Mouse (Mus musculus) stomach, postnatal 0 days (tissue): ENCODE results near the gene Ktn1. TPM values are rescaled to one million over a fixed set of nuclear protein-coding genes. Genes with fewer than 3 reads are reported as not detected.
A peak's percentile ranks its signal among the peaks of the same experiment; 100 is the strongest.

Experiments
- ATAC-seq: fragments of 200-750 bp; cut with Nextera tagmentation; 2 replicates; pipeline ENCODE4 v1.8.0; 2017; ENCODE audit not compliant: low FRiP score, low TSS enrichment
- DNase-seq: peaks from one replicate; pipeline ENCODE4 v3.0.0-alpha.2; 2016; ENCODE audit warnings: low spot score
- H3K27ac ChIP-seq: fragments of 300-500 bp; sonication (generic); replicated peaks from 2 replicates; pipeline ENCODE4 v1.5.1; 2014; ENCODE audit warnings: mild to moderate bottlenecking, control low read depth
- H3K27me3 ChIP-seq: fragments of 300-500 bp; sonication (generic); 2 replicates; pipeline ENCODE4 v1.6.1; 2014; ENCODE audit warnings: low read length; ENCODE audit not compliant: control insufficient read depth, insufficient read depth
- H3K36me3 ChIP-seq: fragments of 300-500 bp; sonication (generic); 2 replicates; pipeline ENCODE4 v1.6.1; 2014; ENCODE audit warnings: low read length, mixed read lengths; ENCODE audit not compliant: control insufficient read depth, insufficient read depth
- H3K4me1 ChIP-seq: fragments of 300-500 bp; sonication (generic); replicated peaks from 2 replicates; pipeline ENCODE4 v1.6.1; 2014; ENCODE audit warnings: antibody characterized with exemption; ENCODE audit not compliant: control insufficient read depth, insufficient read depth
- H3K4me2 ChIP-seq: fragments of 300-500 bp; sonication (generic); replicated peaks from 2 replicates; pipeline ENCODE4 v1.6.1; 2014; ENCODE audit warnings: low read depth, mild to moderate bottlenecking, control low read depth, moderate library complexity
- H3K4me3 ChIP-seq: fragments of 300-500 bp; sonication (generic); 2 replicates; pipeline ENCODE4 v1.5.1; 2014; ENCODE audit warnings: low read depth, low read length, control low read depth
- H3K9ac ChIP-seq: fragments of 300-500 bp; sonication (generic); 2 replicates; pipeline ENCODE4 v1.6.1; 2014; ENCODE audit warnings: mild to moderate bottlenecking, low read length, control low read depth, mixed read lengths
- H3K9me3 ChIP-seq: fragments of 300-500 bp; sonication (generic); 2 replicates; pipeline ENCODE4 v1.6.1; 2016; ENCODE audit warnings: low read length; ENCODE audit not compliant: control insufficient read depth
- CTCF ChIP-seq: IDR thresholded peaks from 2 replicates; pipeline ENCODE4 v1.5.1; 2016; ENCODE audit warnings: antibody characterized with exemption, low read depth, mild to moderate bottlenecking, moderate library complexity
- EP300 ChIP-seq: optimal IDR thresholded peaks from 2 replicates; pipeline ENCODE3; 2016; ENCODE audit warnings: antibody characterized with exemption
- WGBS: fragments of 180-500 bp; shearing (Covaris S2); extraction: QIAGEN DNeasy Blood & Tissue Kit; methylation state at CpG from one replicate; pipeline ENCODE4 v1.1.7; 2014; 5-methylcytosine and 5-hydroxymethylcytosine counted together
- polyA plus RNA-seq: library from polyadenylated mRNA; unstranded; fragments of >200 nt; fragmentation: Nextera tagmentation; extraction: Ambion mirVana; gene quantifications from 2 replicates; pipeline ENCODE4 v1.2.1, GENCODE M21; 2015

The Ktn1 gene
- polyA plus RNA-seq, 1 experiment from 2014 or later = 48.8 TPM

DNA sequence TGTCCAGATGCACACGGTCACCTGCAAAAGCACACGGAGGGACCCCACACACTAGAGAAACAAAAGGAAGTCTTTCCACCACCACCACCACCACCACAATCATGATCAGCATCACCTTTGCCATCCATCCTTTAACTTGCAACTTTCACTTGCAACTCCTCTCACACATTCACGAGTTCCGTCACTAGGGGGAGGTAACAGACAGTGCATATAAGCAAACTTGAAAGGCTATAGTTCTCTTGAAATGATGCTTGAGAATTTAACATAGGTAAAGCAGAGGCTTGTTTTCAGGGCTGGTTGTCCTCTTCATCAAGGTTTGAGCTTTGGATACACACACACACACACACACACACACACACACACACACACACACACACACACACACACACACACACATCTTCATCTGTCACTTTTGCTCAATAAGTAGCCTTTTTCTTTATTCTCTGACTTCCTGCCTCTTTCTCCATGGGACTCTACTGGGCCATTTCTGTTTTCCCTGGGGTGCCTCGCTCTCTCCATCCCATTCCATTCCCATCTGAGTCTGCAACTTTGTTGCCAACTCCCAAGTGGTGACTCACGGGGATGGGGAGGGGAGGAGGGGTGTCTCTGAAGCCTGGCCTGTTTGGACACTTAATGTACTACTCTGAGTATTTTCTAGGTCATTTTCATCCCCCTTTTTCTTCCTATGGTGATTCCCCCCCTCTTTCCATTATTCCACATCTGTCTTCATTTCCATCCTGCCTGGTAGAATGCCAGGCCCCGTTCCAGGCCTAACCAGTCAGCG, 103.4 kb downstream of the Ktn1 start:
- peak; percentile 52; the same call in 1 of the 2 replicates for ATAC-seq
- H3K4me1 ChIP-seq = no peaks in the 10 kb centered on the region
- H3K4me2 ChIP-seq = no peak overlapping the region
- no peak overlapping the region for H3K9ac ChIP-seq
- no peaks in the 10 kb centered on the region for H3K27me3 ChIP-seq
- no peak overlapping the region for H3K27ac ChIP-seq
- no peak overlapping the region for H3K4me3 ChIP-seq
- no peaks in the 10 kb centered on the region for H3K36me3 ChIP-seq
- no peaks in the 10 kb centered on the region for H3K9me3 ChIP-seq
- peak; percentile 59 for DNase-seq
- TF ChIP-seq CTCF = peak; percentile 97
- no peak for TF ChIP-seq EP300
- WGBS = 42% methylated on average over 8 of the region's 8 CpGs

- 19% methylated on average over 3 of the region's 3 CpGs for WGBS
- TF ChIP-seq CTCF (no peak), EP300 (no peak)
- H3K4me1 ChIP-seq = no peaks in the 10 kb centered on the region
- no peak overlapping the region for H3K9ac ChIP-seq
- DNase-seq = no peak
- H3K36me3 ChIP-seq = no peaks in the 10 kb centered on the region
- no peak for ATAC-seq
- no peaks in the 10 kb centered on the region for H3K27me3 ChIP-seq
- no peaks in the 10 kb centered on the region for H3K9me3 ChIP-seq
- H3K4me3 ChIP-seq = no peak overlapping the region
- no peak overlapping the region for H3K4me2 ChIP-seq
- H3K27ac ChIP-seq = 0 out of 2 replicates have a peak overlapping the region, but pooled peaks have one; percentile 10
Observed at GRCm38 (mm10) chr14:47753561-47753960, 105.3 kb downstream of the Ktn1 start.

GRCm38 (mm10) chr14:47754253-47754897, 106.1 kb downstream of the Ktn1 start:
- no peak overlapping the region for H3K9ac ChIP-seq
- 43% methylated on average over 4 of the region's 4 CpGs for WGBS
- H3K4me3 ChIP-seq = no peak overlapping the region
- H3K27me3 ChIP-seq = no peaks in the 10 kb centered on the region
- TF ChIP-seq EP300 (no peak), CTCF (no peak)
- no peaks in the 10 kb centered on the region for H3K36me3 ChIP-seq
- 0 out of 2 replicates have a peak overlapping the region, but pooled peaks have one; percentile 10 for H3K27ac ChIP-seq
- H3K4me1 ChIP-seq = no peaks in the 10 kb centered on the region
- H3K4me2 ChIP-seq = no peak overlapping the region
- peak; percentile 39 for DNase-seq
- ATAC-seq = peak; percentile 51; the same call in 1 of the 2 replicates
- no peaks in the 10 kb centered on the region for H3K9me3 ChIP-seq

DNA sequence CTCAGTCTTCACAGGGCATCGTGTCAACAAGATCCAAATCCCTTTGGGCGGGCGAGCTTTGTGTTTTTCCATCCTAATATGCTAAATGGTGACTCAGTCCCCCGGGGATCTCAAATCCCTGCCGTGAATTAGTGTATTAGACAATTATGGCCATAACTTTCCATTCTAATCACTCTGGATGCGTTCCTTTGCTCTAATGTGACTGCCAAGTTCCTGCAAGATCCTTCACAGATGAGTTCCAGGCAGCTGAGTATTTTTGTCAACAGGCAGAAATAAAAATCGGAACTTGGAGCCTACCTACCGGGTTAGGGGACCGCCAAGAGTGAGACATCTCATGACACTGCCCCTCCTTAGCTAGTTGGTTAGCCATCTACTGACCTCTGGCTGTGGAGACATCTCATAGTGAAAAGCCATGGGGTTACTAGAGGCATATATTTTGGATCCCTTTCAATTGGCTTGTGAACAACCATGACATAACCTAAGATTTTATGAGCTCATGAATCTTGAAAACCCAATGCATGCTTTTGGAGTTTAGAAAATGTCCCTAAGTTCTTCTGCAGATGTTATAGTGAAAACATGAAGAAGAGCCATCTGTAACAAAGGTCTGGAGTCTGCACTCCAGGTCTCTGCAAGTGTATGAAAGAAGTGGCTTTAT, 108.3 kb downstream of the Ktn1 start:
- ATAC-seq (no peak; the same call in 1 of the 2 replicates), DNase-seq (no peak)
- Histone ChIP-seq H3K9ac (no peak overlapping the region), H3K36me3 (no peaks in the 10 kb centered on the region), H3K27ac (no peak overlapping the region), H3K4me2 (no peak overlapping the region), H3K4me1 (no peaks in the 10 kb centered on the region), H3K4me3 (no peak overlapping the region), H3K27me3 (no peaks in the 10 kb centered on the region), H3K9me3 (no peaks in the 10 kb centered on the region)
- 47% methylated on average over 9 of the region's 9 CpGs for WGBS
- TF ChIP-seq EP300 = no peak
- no peak; the same call in 1 of the 2 replicates for TF ChIP-seq CTCF

- ATAC-seq = no peak
Observed at GRCm38 (mm10) chr14:47765192-47765591, 116.9 kb downstream of the Ktn1 start.

More at GRCm38 (mm10) chr14:47765192-47765591, 116.9 kb downstream of the Ktn1 start:
- no peak overlapping the region for H3K9ac ChIP-seq
- no peaks in the 10 kb centered on the region for H3K27me3 ChIP-seq
- H3K9me3 ChIP-seq = no peaks in the 10 kb centered on the region
- 36% methylated on average over 6 of the region's 6 CpGs for WGBS
- H3K27ac ChIP-seq = no peak overlapping the region
- no peak overlapping the region for H3K4me2 ChIP-seq
- TF ChIP-seq CTCF (no peak), EP300 (no peak)
- H3K4me1 ChIP-seq = peaks cover 2% of the 10 kb centered on the region; the same call in 1 of the 2 replicates
- DNase-seq = no peak
- H3K36me3 ChIP-seq = no peaks in the 10 kb centered on the region
- no peak overlapping the region for H3K4me3 ChIP-seq
